Mouse (Mus musculus): ENCODE measurements around the gene Sox4. TPM values are rescaled to one million over a fixed set of nuclear protein-coding genes. Genes with fewer than 3 reads are reported as not detected.

Sox4 gene
- polyA plus RNA-seq (2016; fragmentation: Nextera tagmentation; extraction: Ambion mirVana), result 59.5 and 95.7 TPM in 2 replicates

DNA sequence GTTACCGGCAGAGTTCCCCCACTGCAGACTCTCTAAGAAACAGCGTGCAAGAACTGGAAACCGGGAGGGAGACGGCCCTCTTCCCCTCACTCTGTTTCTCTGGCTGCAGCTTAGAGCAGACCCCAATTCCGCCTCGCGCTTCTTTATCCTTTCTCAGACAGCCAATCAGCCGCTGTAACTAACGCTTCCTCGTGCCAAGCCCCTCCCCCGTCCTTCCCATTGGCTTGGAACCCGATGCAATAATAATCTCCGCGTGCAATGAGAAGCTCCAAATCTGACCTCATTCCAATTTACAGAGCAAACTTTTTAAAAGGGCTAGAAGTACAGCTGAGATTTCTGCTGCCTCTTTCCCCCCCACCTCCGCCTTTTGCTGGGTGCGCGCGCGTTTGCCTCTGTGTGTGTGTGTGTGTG lies at the start of gene Sox4:
Sox4 (minus strand) TSS at position 133 of the 411 bp plus-strand sequence.
- under 1% methylated on average over 19 of the region's 19 CpGs for WGBS
- H3K36me3 ChIP-seq, result peaks cover 7% of the 10 kb centered on the region

DNA sequence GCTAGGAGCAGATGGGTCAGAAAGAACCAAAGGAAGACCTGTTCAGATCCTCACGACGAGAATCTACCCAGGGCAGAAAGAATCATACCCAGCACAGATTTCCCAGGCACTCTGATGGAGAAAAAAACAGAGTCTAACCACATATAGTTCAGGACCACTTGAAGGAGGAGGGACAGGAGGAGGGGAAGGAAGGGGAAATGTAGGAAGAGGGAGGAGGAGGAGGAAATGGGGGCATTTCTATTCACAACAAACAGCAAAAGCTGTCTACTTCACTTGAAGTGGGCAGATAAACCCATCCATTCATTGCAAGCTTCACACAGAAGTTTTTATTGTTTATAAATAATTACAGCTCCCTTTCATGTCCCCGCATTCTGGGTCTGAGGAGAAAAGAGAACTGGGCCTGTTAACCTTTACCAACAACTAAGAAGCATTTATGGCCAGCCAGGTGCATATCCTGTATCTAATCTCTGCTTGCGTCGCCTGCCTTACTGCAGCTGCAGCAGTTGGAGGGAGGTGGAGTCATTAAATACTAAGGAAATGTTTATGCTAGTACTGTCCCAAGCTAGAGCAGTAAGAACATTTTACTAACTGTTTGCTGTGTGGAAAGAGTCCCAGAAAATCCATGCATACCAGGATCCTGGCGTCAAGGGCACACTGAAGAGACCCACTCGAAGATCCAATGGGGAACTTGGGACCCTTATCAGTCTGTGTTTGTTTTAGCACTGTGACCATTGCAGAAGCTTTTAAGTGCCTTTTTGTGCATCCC lies 38.6 kb upstream of the Sox4 start:
- H3K36me3 ChIP-seq, result no peaks in the 10 kb centered on the region
- H3K27me3 ChIP-seq (ENCODE audit: insufficient read depth, poor library complexity, severe bottlenecking), result no peaks in the 10 kb centered on the region
- DNase-seq (ENCODE audit: low spot score), result no peak
- H3K4me3 ChIP-seq, result no peak overlapping the region
- WGBS, result 83% methylated on average over 7 of the region's 7 CpGs
- H3K27ac ChIP-seq, result no peak overlapping the region
- peaks cover 7% of the 10 kb centered on the region for H3K4me1 ChIP-seq (replicated peaks)
- H3K9me3 ChIP-seq, result no peaks in the 10 kb centered on the region

More for the DNA sequence above, at the start of gene Sox4:
- peaks cover 23% of the 10 kb centered on the region for H3K4me1 ChIP-seq (replicated peaks)
- peak; percentile 95 for DNase-seq (ENCODE audit: low spot score)
- H3K4me3 ChIP-seq, result peak within 1 kb of the TSS; percentile 99
- peak within 1 kb of the TSS; percentile 100 for H3K27ac ChIP-seq
- no peaks in the 10 kb centered on the region for H3K9me3 ChIP-seq
- H3K27me3 ChIP-seq (ENCODE audit: insufficient read depth, poor library complexity, severe bottlenecking), result no peaks in the 10 kb centered on the region

DNA sequence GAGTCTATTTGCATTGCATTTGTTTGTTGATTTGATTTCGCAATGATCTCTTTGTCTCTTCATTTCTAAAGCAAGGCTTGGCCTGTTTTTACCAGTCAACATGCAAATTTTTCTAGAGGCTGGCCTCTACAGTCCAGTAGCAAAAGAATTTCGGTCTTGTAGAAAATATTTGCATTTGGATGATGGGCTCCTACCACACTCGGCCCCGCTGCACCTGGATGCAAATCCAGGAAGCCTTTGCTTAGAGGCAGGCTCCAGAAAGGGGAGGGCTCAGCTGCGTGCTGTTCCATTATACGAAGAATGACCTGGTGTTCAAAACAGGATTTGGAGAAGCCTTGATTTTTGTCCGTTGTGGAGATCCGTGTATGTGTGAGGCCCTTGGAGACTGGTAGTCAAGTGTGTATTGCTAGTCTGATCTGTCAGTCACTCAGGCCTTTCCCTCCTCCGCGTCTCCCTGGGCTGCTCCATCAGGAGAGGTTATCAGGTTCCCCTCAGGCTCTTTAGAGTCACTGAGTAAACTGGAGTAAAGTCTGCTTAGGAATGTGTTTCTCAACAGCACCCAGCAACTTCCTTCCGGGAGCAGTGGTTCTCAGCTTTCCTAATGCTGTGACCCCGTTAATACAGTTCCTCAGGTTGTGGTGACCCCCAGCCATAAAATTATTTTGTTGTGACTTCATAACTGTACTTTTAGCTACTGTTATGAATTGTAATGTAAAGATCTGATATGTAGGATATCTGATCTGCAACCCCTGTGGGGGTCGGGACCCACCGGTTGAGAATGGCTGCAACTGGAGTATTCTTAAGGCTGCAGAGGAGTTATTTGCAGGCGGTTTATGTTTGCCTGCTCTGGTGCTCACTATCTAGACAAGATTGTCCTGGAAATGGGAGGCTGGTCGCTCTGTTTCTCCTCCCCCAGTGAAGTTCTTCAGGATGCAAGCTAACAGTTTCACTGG lies 35.5 kb upstream of the Sox4 start:
- Histone ChIP-seq H3K27ac (no peak overlapping the region), H3K9me3 (no peaks in the 10 kb centered on the region)
- DNase-seq (ENCODE audit: low spot score), result peak; percentile 18

DNA sequence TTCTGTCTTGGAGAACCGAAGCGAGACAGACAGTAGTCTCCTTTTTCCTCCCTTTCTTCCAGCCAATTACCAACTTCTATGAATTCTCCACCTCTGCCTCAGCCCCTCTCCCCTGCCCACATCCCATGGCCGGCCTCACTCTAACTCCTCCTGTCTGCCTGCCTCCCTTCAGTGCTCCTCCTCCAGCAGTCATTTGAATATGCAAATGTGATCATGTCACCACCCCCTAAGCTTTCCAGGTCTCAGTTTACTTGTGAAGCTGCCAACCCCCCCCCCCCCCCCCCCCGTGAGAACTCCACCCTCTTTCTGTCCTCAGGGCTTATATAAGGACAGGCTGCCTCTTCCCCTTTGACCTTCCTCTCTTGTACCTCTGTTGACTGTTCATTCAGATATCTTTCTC lies 27.2 kb upstream of the Sox4 start:
- no peak overlapping the region for H3K4me3 ChIP-seq
- H3K27me3 ChIP-seq (ENCODE audit: insufficient read depth, poor library complexity, severe bottlenecking), result no peaks in the 10 kb centered on the region
- H3K4me1 ChIP-seq (replicated peaks), result peaks cover 6% of the 10 kb centered on the region
- no peaks in the 10 kb centered on the region for H3K9me3 ChIP-seq
- no peak overlapping the region for H3K27ac ChIP-seq
- WGBS, result 57% methylated on average over 4 of the region's 4 CpGs
- no peak for DNase-seq (ENCODE audit: low spot score)
- H3K36me3 ChIP-seq, result no peaks in the 10 kb centered on the region

More for the DNA sequence above, 35.5 kb upstream of the Sox4 start:
- Histone ChIP-seq H3K4me1 (replicated peaks) (peaks cover 7% of the 10 kb centered on the region), H3K4me3 (no peak overlapping the region), H3K27me3 (ENCODE audit: insufficient read depth, poor library complexity, severe bottlenecking) (no peaks in the 10 kb centered on the region), H3K36me3 (no peaks in the 10 kb centered on the region)
- WGBS, result 41% methylated on average over 16 of the region's 16 CpGs

DNA sequence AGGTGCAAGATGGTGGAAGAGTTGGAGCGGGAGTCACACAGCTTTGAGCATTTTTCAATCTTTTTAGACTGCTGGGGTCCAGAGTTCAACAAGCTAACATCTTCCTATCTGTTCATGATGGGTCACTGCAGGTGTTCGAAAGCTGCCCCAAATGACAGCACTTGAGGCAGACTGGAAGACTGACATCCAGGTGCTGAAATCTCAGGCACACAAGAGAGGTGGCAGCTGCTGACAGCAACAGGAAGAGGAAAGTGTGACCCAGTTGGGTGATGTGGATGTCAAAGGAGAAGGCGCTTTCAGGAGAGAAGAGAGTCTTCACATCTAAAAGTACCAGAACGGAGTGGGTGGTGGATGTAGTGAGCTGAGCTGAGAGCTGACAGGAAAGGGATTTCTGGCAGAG lies 21.5 kb upstream of the Sox4 start:
- no peaks in the 10 kb centered on the region for H3K27me3 ChIP-seq (ENCODE audit: insufficient read depth, poor library complexity, severe bottlenecking)
- H3K27ac ChIP-seq, result no peak overlapping the region
- 0 out of 2 replicates have a peak, but pooled peaks cover 6% of the 10 kb centered on the region for H3K4me1 ChIP-seq (replicated peaks)
- H3K4me3 ChIP-seq, result no peak overlapping the region
- no peaks in the 10 kb centered on the region for H3K36me3 ChIP-seq
- 87% methylated on average over 4 of the region's 4 CpGs for WGBS
- no peak for DNase-seq (ENCODE audit: low spot score)
- H3K9me3 ChIP-seq, result no peaks in the 10 kb centered on the region

DNA sequence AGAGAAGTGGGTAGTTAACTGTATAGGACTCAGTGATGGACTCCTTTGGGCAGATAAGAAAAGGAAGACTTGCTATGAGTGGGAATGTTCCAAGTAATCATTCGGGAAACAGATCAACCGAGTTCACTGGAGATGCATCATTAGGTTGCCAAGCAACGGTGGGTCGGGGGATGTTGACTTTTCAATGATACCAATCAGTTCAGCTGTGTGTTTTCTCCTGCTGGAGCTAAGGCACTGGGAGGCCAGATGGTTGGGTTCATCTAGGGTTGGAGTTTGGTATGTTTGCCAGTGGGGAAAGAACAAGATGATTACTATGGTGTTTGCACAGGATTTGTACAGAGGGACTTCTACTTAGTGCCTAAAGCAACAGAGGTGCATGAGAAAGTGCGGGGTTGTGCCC lies 21.1 kb upstream of the Sox4 start:
- Histone ChIP-seq H3K36me3 (no peaks in the 10 kb centered on the region), H3K4me1 (replicated peaks) (0 out of 2 replicates have a peak, but pooled peaks cover 6% of the 10 kb centered on the region), H3K27me3 (ENCODE audit: insufficient read depth, poor library complexity, severe bottlenecking) (no peaks in the 10 kb centered on the region), H3K27ac (no peak overlapping the region), H3K4me3 (no peak overlapping the region), H3K9me3 (no peaks in the 10 kb centered on the region)
- no peak for DNase-seq (ENCODE audit: low spot score)
- 68% methylated on average over 5 of the region's 5 CpGs for WGBS

DNA sequence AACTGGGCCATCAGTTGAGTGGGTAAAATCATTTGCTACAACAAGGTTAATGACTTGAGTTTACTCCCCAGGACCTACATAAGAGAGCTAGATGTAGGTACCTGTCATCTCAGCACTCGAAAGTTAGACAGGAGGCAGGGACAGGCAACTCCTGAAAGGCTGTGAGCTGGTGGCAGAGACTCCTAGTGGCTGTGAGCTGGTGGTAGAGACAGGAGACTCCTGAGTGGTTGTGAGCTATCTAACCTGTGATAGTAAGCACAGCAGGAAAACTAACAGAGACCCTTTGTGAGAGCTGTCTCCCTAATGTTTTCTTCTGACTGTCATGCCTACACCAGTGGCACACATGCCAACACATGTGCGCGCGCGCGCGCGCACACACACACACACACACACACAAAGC lies 7.4 kb upstream of the Sox4 start:
- H3K27me3 ChIP-seq (ENCODE audit: insufficient read depth, poor library complexity, severe bottlenecking), result no peaks in the 10 kb centered on the region; the same call in 1 of the 2 replicates
- H3K4me3 ChIP-seq, result no peak overlapping the region
- no peak for DNase-seq (ENCODE audit: low spot score)
- no peaks in the 10 kb centered on the region for H3K9me3 ChIP-seq
- H3K27ac ChIP-seq, result no peak overlapping the region
- H3K36me3 ChIP-seq, result no peaks in the 10 kb centered on the region
- over 99% methylated on average over 8 of the region's 8 CpGs for WGBS
- peaks cover 26% of the 10 kb centered on the region for H3K4me1 ChIP-seq (replicated peaks)

DNA sequence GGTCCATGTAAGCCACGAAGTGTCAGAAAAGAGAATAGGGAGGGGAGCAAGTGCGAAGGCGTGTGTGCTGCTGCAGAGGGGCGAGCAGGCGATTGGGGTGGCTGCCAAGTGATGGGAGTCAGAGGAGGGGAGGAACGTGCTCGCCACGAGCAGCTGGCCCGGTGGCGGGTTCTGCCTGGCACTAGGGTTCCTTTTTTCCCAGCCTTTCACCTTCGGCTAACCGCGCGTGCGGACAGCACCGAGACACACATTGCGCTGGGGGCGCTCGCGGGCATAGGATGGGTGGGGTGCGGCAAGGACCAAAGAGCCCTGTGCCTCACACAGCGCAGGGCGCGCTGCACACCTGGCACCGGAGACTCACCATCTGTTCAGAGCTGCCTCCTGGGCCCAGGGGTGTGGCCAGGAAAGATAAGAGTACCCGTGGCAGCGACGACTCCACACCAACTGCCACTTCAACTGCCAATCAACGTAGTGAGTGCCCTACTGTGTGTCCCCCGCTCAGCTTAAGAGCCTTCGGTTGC lies 6.0 kb upstream of the Sox4 start:
- 2% methylated on average over 31 of the region's 31 CpGs for WGBS
- no peaks in the 10 kb centered on the region; the same call in 1 of the 2 replicates for H3K27me3 ChIP-seq (ENCODE audit: insufficient read depth, poor library complexity, severe bottlenecking)
- no peaks in the 10 kb centered on the region for H3K36me3 ChIP-seq
- DNase-seq (ENCODE audit: low spot score), result peak; percentile 85
- peak overlapping the region; percentile 93 for H3K27ac ChIP-seq
- peaks cover 29% of the 10 kb centered on the region for H3K4me1 ChIP-seq (replicated peaks)
- H3K4me3 ChIP-seq, result peak overlapping the region; percentile 62
- H3K9me3 ChIP-seq, result no peaks in the 10 kb centered on the region

DNA sequence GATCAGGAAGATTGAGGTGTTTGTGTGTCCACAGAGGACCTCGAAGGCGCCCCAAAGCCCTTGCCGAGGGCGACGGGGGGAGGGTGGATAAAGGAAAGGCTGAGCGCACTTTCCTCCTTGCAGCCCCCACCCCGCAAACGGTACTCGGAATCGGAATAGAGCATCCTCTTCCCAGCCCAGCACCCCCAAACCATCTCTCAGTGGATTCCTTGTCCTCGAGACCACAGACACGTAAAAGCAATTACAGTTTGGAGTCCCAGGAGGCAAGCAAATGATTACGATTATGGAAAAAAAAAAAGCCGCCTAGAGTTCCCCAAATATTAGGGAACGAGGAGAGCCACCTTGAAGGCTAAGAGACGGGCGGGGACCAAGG lies 5.5 kb upstream of the Sox4 start:
- peaks cover 31% of the 10 kb centered on the region for H3K4me1 ChIP-seq (replicated peaks)
- WGBS, result under 1% methylated on average over 17 of the region's 17 CpGs
- peak overlapping the region; percentile 93 for H3K27ac ChIP-seq
- peak overlapping the region; percentile 62 for H3K4me3 ChIP-seq
- H3K9me3 ChIP-seq, result no peaks in the 10 kb centered on the region
- H3K27me3 ChIP-seq (ENCODE audit: insufficient read depth, poor library complexity, severe bottlenecking), result no peaks in the 10 kb centered on the region; the same call in 1 of the 2 replicates
- no peak for DNase-seq (ENCODE audit: low spot score)
- no peaks in the 10 kb centered on the region for H3K36me3 ChIP-seq

DNA sequence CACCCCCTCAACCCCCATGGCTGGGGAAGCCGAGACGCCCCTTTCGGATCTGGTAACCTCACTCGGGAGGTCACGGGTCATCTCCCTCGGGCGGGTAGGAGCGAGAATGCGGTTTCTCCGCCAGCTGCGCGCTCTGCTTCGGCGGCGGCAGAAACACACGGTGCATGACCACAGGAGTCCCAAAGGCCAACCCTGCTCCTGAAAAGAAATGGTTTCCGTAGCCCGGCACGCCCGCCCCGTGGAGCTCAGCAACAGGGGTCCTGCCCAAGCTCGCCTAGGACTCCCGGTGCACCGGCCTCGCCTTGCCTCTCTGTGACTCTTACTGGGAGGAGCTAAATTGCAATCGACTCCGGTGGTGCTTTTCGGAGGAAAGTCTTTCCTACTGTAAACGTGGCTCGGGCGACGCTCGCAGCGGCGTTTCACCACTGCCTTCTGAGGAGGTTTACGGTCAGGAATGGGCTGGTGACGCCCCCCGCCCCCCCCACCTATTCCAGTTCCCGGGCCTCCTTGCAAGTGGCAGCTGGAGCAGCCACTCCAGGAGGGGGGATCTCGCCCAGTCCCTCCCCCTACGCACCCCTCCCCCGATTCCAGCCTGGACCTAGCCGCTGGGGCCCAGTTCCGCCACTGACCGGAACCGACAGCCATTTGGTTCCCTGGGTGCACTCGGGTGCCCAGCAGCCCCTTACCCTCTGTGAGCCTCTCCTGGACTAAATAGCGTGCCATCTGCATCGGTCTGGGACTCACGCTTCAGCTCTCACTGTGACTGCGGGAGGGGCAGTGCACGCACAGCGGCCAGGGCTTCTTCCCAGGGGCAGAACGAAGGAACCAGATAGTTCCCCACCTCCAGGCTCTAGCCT lies 4.9 kb upstream of the Sox4 start:
- Histone ChIP-seq H3K4me1 (replicated peaks) (peaks cover 34% of the 10 kb centered on the region), H3K27ac (peak overlapping the region; percentile 93), H3K4me3 (peak overlapping the region; percentile 62), H3K9me3 (no peaks in the 10 kb centered on the region), H3K27me3 (ENCODE audit: insufficient read depth, poor library complexity, severe bottlenecking) (no peaks in the 10 kb centered on the region; the same call in 1 of the 2 replicates), H3K36me3 (no peaks in the 10 kb centered on the region)
- WGBS, result under 1% methylated on average over 54 of the region's 54 CpGs
- DNase-seq (ENCODE audit: low spot score), result peak; percentile 86

DNA sequence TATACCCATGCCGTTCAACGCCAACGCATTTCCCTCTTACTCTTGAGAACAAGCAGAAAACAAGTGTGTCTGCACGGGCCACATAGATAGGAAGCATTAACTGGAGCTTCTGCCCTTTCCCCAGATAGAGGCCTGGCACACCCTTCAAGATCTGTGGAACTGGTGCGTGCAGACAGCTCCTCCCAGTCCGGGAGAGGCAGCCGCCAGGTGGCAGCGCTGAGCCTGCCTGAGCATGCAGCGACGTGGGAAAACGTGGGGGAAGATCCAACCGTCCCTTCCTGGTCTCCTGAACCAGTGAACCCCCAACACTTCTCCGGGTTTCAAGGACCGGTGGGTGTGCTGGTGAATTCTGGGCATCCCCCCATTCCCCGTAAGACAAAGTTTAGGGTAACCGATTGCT lies 4.3 kb upstream of the Sox4 start:
- Histone ChIP-seq H3K9me3 (no peaks in the 10 kb centered on the region), H3K36me3 (no peaks in the 10 kb centered on the region), H3K27ac (peak overlapping the region; percentile 93), H3K4me3 (peak overlapping the region; percentile 62), H3K27me3 (ENCODE audit: insufficient read depth, poor library complexity, severe bottlenecking) (no peaks in the 10 kb centered on the region; the same call in 1 of the 2 replicates), H3K4me1 (replicated peaks) (peaks cover 34% of the 10 kb centered on the region)
- DNase-seq (ENCODE audit: low spot score), result peak; percentile 95
- 5% methylated on average over 16 of the region's 16 CpGs for WGBS

Data from hindbrain, embryonic 10.5 days (tissue).